In the genomic region with DNA sequence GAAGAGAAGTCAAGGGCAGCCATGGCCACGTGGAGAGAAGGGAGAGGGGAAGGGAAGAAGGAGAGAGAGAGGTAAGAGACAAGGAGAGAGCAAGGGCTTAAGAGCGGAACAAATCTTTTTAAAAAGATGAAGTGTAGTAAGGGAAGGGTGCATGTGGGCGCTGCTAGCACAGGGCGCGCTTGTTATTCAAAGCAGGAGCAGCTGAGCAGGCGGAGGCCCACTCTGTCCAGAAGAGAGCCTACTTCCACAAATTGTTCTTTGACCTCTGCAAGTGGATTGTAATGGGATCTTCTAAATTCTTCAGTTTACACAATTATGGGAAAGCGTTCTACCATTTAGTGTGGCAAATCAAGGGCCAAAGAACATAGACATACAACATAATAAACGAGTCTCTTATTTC, we compare ENCODE assay signal across 20 mouse cellular contexts. TPM values are rescaled to one million over a fixed set of nuclear protein-coding genes. Genes with fewer than 3 reads are reported as not detected.
A peak's percentile ranks its signal among the peaks of the same experiment; 100 is the strongest.
DNase-seq lines count a peak whose midpoint lies in the region; ATAC-seq and TF ChIP-seq lines count a peak whose summit lies in the region.
"Had no signal": no experiment of that assay in that cellular context is flagged by ENCODE, and none has a peak within 500 bp of the region (broad histone marks: within the 10 kb centered on the region; RNA-seq: fewer than 3 reads in every experiment).

No protein-coding gene starts in this region.

- H3K4me3 ChIP-seq in heart, adult 2 months: no peak overlapping the region
- H3K4me3 ChIP-seq in ES-Bruce4 (ENCODE audit: low read depth, low read length): no peak overlapping the region
- H3K4me3 ChIP-seq in heart, embryonic 16.5 days (ENCODE audit: low read length): no peak overlapping the region
- H3K4me3 ChIP-seq: erythroblast, embryonic 14.5 days; myocyte had no signal

- H3K27ac ChIP-seq in heart, adult 2 months: peak overlapping the region; percentile 100
- peak overlapping the region; percentile 58 for H3K27ac ChIP-seq in ES-Bruce4 (ENCODE audit: insufficient read depth, low read length)
- peak overlapping the region; percentile 49 for H3K27ac ChIP-seq in heart, embryonic 16.5 days (ENCODE audit: low read length)

- no peak for TF ChIP-seq EP300 in heart, adult 2 months (IDR thresholded peaks at IDR 0.05; ENCODE audit: insufficient read depth, low read depth, low read length)
- no peak for TF ChIP-seq EP300 in ES-Bruce4 (IDR thresholded peaks at IDR 0.05; ENCODE audit: insufficient read depth, low read depth, low read length)

- peaks cover 42% of the 10 kb centered on the region for H3K4me1 ChIP-seq in heart, adult 2 months (ENCODE audit: control insufficient read depth, insufficient read depth, low read length)
- H3K4me1 ChIP-seq in ES-Bruce4 (ENCODE audit: control insufficient read depth, insufficient read depth, low read length): peaks cover 1% of the 10 kb centered on the region
- peaks cover 50% of the 10 kb centered on the region for H3K4me1 ChIP-seq in heart, embryonic 16.5 days (ENCODE audit: control insufficient read depth, insufficient read depth, low read length)

- H3K9me3 ChIP-seq in ES-Bruce4 (replicated peaks; ENCODE audit: control insufficient read depth, insufficient read depth, low read length, poor library complexity, severe bottlenecking): no peaks in the 10 kb centered on the region
- H3K9me3 ChIP-seq in heart, embryonic 16.5 days (replicated peaks; ENCODE audit: control insufficient read depth, low read length): no peaks in the 10 kb centered on the region
- H3K9me3 ChIP-seq: G1E had no signal

- peaks cover 2% of the 10 kb centered on the region; the same call in 1 of the 2 replicates for H3K36me3 ChIP-seq in heart, adult 2 months (ENCODE audit: control insufficient read depth, insufficient read depth, low read length)
- H3K36me3 ChIP-seq in ES-Bruce4 (ENCODE audit: control insufficient read depth, insufficient read depth, low read length, poor library complexity, severe bottlenecking): no peaks in the 10 kb centered on the region
- H3K36me3 ChIP-seq in heart, embryonic 16.5 days (ENCODE audit: control insufficient read depth, insufficient read depth): no peaks in the 10 kb centered on the region
- H3K36me3 ChIP-seq: G1E had no signal

- no peak overlapping the region for H3K9ac ChIP-seq in heart, adult 2 months (ENCODE audit: low read depth, low read length)
- H3K9ac ChIP-seq in ES-Bruce4 (ENCODE audit: low read depth, poor library complexity, severe bottlenecking): no peak overlapping the region
- no peak overlapping the region for H3K9ac ChIP-seq in heart, embryonic 16.5 days (ENCODE audit: low read length)
- H3K9ac ChIP-seq: liver, postnatal 0 days had no signal

- no peak for TF ChIP-seq CTCF in heart, adult 2 months (IDR thresholded peaks at IDR 0.05)
- no peak for TF ChIP-seq CTCF in ES-Bruce4 (IDR thresholded peaks at IDR 0.05; ENCODE audit: low read depth, low read length)

- TF ChIP-seq POLR2A in heart, adult 2 months (IDR thresholded peaks at IDR 0.05; ENCODE audit: insufficient read depth, low read depth, low read length): no peak
- TF ChIP-seq POLR2A in ES-Bruce4 (IDR thresholded peaks at IDR 0.05; ENCODE audit: insufficient read depth, low read length): no peak

- H3K79me2 ChIP-seq in heart, adult 2 months (replicated peaks; ENCODE audit: control insufficient read depth, insufficient read depth, low read length): no peaks in the 10 kb centered on the region

- ATAC-seq in heart, embryonic 16.5 days (replicated peaks; ENCODE audit: extremely low read depth, insufficient read depth, low FRiP score): no peak
- ATAC-seq: forebrain, embryonic 16.5 days; liver, postnatal 0 days had no signal

- no peaks in the 10 kb centered on the region for H3K27me3 ChIP-seq in heart, adult 2 months (ENCODE audit: control insufficient read depth, insufficient read depth, low read length)
- no peaks in the 10 kb centered on the region for H3K27me3 ChIP-seq in ES-Bruce4 (ENCODE audit: control insufficient read depth, insufficient read depth, low read length, poor library complexity, severe bottlenecking)
- no peaks in the 10 kb centered on the region for H3K27me3 ChIP-seq in heart, embryonic 16.5 days (ENCODE audit: control insufficient read depth, insufficient read depth, low read length)

- WGBS in heart, adult 2 months: 56% methylated on average over 8 of the region's 8 CpGs
- 75% methylated on average over 8 of the region's 8 CpGs for WGBS in heart, embryonic 16.5 days

- H3K4me2 ChIP-seq in heart, embryonic 16.5 days (ENCODE audit: low read depth, low read length): no peak overlapping the region
- H3K4me2 ChIP-seq: midbrain, embryonic 11.5 days had no signal

- peak; percentile 32 to 54 for DNase-seq in heart, adult 2 months
- no peak for DNase-seq in heart, adult 8-10 months (ENCODE audit: low spot score)
- DNase-seq in kidney, postnatal 36 days: peak; percentile 41 to 49
- no peak for DNase-seq in kidney, postnatal 25 days
- no peak for DNase-seq in cerebellum, adult 11 months
- DNase-seq: adrenal gland, postnatal 25 days; cerebellum, postnatal 14 days; liver, postnatal 0 days; retina, postnatal 1 day; thymus, adult 2 months had no signal

- intact Hi-C loops in heart, adult 2 months (cut with DNase I): no loop called here

RNA-seq across cellular contexts. Expression of a gene that starts 8.2 kb away (rescaled TPM):
- total RNA-seq in heart, adult 2 months (2021): 1 to 10 TPM; 1.8 to 2.8 TPM
- not detected in 2 replicates for polyA plus RNA-seq in heart, adult 2 months (2012; rRNA removed)
- total RNA-seq in heart, adult 8-10 months (2022): 1 to 10 TPM in 3 of 4 experiments, not detected in 1; 2.5 to 3.3 (median 3.2) TPM
- polyA plus RNA-seq in ES-Bruce4 (2011; ENCODE audit: insufficient read depth, insufficient read length, low read depth, missing spikeins): 1.1 and 1.7 TPM in 2 replicates
- polyA plus RNA-seq in heart, embryonic 16.5 days (2015; fragmentation: Nextera tagmentation; extraction: Ambion mirVana): 1.3 and 1.4 TPM in 2 replicates
- total RNA-seq: adrenal gland, postnatal 25 days; G1E; hematopoietic stem cell, adult 5-6 weeks; left cerebral cortex, adult 18-20 months; neutrophil, adult 5-6 weeks had no signal
- polyA plus RNA-seq: erythroblast, embryonic 14.5 days; G1E; liver, postnatal 0 days; thymus, adult 2 months had no signal

RNA-seq across cellular contexts. Expression of a gene that starts 10.8 kb away (rescaled TPM):
- total RNA-seq in heart, adult 2 months (2021): 100 to 1,000 TPM; 276 to 338 TPM
- 515 and 744 TPM in 2 replicates for polyA plus RNA-seq in heart, adult 2 months (2012; rRNA removed)
- 100 to 1,000 TPM; 346 to 908 (median 654) TPM for total RNA-seq in heart, adult 8-10 months (2022)
- polyA plus RNA-seq in ES-Bruce4 (2011; ENCODE audit: insufficient read depth, insufficient read length, low read depth, missing spikeins): 450 and 464 TPM in 2 replicates
- polyA plus RNA-seq in heart, embryonic 16.5 days (2015; fragmentation: Nextera tagmentation; extraction: Ambion mirVana): 209 and 226 TPM in 2 replicates

RNA-seq across cellular contexts. Expression of a gene that starts 25.4 kb away (rescaled TPM):
- 10 to 100 TPM; 24.3 to 35.0 TPM for total RNA-seq in heart, adult 2 months (2021)
- 20.1 and 21.9 TPM in 2 replicates for polyA plus RNA-seq in heart, adult 2 months (2012; rRNA removed)
- 10 to 100 TPM; 31.7 to 35.2 (median 34.7) TPM for total RNA-seq in heart, adult 8-10 months (2022)
- polyA plus RNA-seq in ES-Bruce4 (2011; ENCODE audit: insufficient read depth, insufficient read length, low read depth, missing spikeins): 16.2 and 22.8 TPM in 2 replicates
- polyA plus RNA-seq in heart, embryonic 16.5 days (2015; fragmentation: Nextera tagmentation; extraction: Ambion mirVana): 33.4 and 36.4 TPM in 2 replicates

RNA-seq across cellular contexts. Expression of a gene that starts 27.8 kb away (rescaled TPM):
- 1 to 10 TPM; 1.3 to 2.4 TPM for total RNA-seq in heart, adult 2 months (2021)
- 2.1 and 3.1 TPM in 2 replicates for polyA plus RNA-seq in heart, adult 2 months (2012; rRNA removed)
- 1 to 10 TPM; 1.1 to 2.5 (median 2.0) TPM for total RNA-seq in heart, adult 8-10 months (2022)
- polyA plus RNA-seq in ES-Bruce4 (2011; ENCODE audit: insufficient read depth, insufficient read length, low read depth, missing spikeins): 0.31 and 0.43 TPM in 2 replicates
- 6.9 and 7.2 TPM in 2 replicates for polyA plus RNA-seq in heart, embryonic 16.5 days (2015; fragmentation: Nextera tagmentation; extraction: Ambion mirVana)
- total RNA-seq: hematopoietic stem cell, adult 5-6 weeks; neutrophil, adult 5-6 weeks had no signal
- polyA plus RNA-seq: erythroblast, embryonic 14.5 days; liver, postnatal 0 days had no signal

RNA-seq across cellular contexts. Expression of a gene that starts 32.3 kb away (rescaled TPM):
- 10 to 100 TPM; 24.7 to 25.3 TPM for total RNA-seq in heart, adult 2 months (2021)
- polyA plus RNA-seq in heart, adult 2 months (2012; rRNA removed): 25.2 and 39.9 TPM in 2 replicates
- 10 to 100 TPM; 20.9 to 31.1 (median 25.8) TPM for total RNA-seq in heart, adult 8-10 months (2022)
- polyA plus RNA-seq in ES-Bruce4 (2011; ENCODE audit: insufficient read depth, insufficient read length, low read depth, missing spikeins): 2.5 and 3.1 TPM in 2 replicates
- polyA plus RNA-seq in heart, embryonic 16.5 days (2015; fragmentation: Nextera tagmentation; extraction: Ambion mirVana): 4.3 and 4.5 TPM in 2 replicates

Comparison
In these comparisons a context has a peak if more than half of its experiments do, and no peak if none do; other contexts are left out.
1. DNase-seq: peak in heart, adult 2 months (2 of 2) and kidney, postnatal 36 days (2 of 2); none in heart, adult 8-10 months (single experiment), kidney, postnatal 25 days (0 of 2) and cerebellum, adult 11 months (single experiment).
2. H3K27ac ChIP-seq: peak in every context shown above with its lines; median percentile 100 in heart, adult 2 months; 58 in ES-Bruce4; 49 in heart, embryonic 16.5 days.